Mouse (Mus musculus): ENCODE results near the gene Fmo4. TPM values are rescaled to one million over a fixed set of nuclear protein-coding genes. Genes with fewer than 3 reads are reported as not detected.

Fmo4 gene
- polyA plus RNA-seq, 1 experiment from 2014 or later, result 0.38 TPM

DNA sequence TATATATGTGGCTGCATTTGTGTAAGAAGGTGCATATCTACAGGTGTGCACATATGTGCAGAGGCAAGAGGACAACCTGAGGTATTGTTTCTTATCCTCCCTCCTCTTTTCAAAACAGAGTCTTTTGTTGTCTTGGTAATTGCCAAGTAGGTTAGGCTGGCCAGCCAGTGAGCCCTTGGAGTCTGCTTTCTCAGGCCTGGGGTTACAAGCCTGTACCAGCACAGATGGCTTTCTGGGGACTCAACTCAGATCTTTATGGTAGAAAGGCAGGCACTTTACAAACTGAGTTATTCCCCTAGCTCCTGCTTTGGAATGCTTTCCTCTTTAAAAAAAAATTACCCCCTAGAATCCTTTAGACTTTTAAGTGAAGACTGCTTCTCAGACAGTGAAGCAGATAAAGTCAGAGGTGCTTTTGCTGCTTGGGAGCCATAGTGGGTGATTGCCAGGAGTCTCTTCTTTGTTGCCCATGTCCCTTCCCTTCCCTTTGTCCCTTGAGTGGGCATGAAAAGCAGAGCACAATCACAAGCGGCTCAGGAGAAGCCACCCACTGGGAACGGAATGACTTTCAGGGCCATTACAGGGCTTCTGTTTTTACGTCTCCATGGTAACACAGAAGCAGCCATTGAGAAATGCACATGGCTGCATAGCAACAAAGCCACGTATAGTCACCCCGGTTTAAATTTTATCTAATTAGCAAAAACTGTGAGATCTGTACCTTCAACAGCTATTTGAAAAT is 18.2 kb upstream of the Fmo4 start:
- ATAC-seq (ENCODE audit: low FRiP score), result peak; percentile 96
- H3K9ac ChIP-seq, result peak overlapping the region; percentile 19; the same call in 1 of the 2 replicates
- H3K4me1 ChIP-seq (replicated peaks), result peaks cover 15% of the 10 kb centered on the region
- H3K4me3 ChIP-seq, result peak overlapping the region; percentile 25
- peak overlapping the region; percentile 46 for H3K4me2 ChIP-seq
- no peaks in the 10 kb centered on the region for H3K9me3 ChIP-seq
- no peaks in the 10 kb centered on the region for H3K27me3 ChIP-seq
- no peaks in the 10 kb centered on the region for H3K36me3 ChIP-seq
- WGBS, result 3% methylated on average over 5 of the region's 5 CpGs
- peak overlapping the region; percentile 78 for H3K27ac ChIP-seq

DNA sequence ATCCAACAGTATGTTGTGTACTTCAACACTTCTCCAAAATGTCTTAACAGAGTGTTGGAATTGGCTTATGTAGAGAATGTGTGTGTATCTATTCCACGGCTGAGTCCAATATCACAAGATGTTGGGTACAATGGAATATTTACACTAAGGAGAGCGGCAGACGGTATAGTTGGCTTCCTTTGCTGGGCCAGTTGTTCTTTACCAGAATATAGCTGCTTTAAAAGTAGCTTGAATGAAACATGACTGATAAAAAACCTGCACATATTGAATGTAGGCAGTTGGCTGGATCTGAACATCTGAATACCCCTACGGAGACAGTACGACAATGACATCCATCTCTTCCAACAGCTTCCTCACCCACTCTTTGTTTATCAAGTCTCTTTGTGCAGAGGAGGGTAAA is 5.5 kb upstream of the Fmo4 start:
- Histone ChIP-seq H3K9ac (no peak overlapping the region), H3K9me3 (no peaks in the 10 kb centered on the region), H3K27ac (no peak overlapping the region), H3K36me3 (no peaks in the 10 kb centered on the region), H3K4me2 (no peak overlapping the region), H3K4me3 (no peak overlapping the region), H3K27me3 (no peaks in the 10 kb centered on the region), H3K4me1 (replicated peaks) (no peaks in the 10 kb centered on the region)
- ATAC-seq (ENCODE audit: low FRiP score), result no peak
- 95% methylated on average over 5 of the region's 5 CpGs for WGBS

DNA sequence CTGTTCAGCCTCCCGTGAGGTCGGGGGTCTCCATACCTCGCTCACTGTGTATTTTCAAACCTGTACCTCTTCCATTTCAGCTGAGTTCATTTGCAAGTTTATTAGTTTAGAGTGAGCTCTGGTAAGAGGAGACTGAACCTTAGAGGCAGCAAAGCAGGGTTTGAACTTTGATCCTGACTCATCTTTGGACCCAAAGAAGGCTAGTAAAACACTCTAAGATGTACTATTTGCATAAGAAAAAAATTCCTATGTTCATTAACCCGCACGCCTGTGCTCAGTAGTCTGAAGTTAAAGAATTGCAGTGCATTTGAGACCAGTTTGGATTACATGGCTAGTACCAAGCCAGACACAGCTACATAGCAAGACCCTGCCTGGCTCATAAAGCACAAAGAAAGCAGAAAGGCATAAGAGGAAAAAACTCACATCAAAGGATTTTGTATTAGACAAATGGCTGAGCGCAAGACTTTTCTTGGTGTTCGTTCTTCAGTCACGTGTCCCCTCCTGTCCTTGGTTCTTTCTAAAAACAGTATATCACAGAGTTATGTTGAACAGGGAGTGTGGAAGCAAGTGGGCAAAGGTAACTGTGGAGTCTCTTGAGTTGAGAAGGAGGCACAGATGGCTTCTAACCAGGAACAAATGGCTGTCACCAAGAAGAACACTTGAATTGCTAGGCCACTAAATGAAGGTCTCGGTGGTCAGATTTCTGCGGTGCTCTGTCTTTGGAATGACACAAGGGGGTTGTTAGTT is 1.8 kb upstream of the Fmo4 start:
- no peak overlapping the region for H3K4me2 ChIP-seq
- H3K4me1 ChIP-seq (replicated peaks), result no peaks in the 10 kb centered on the region
- H3K9me3 ChIP-seq, result no peaks in the 10 kb centered on the region
- H3K27me3 ChIP-seq, result no peaks in the 10 kb centered on the region
- no peak overlapping the region for H3K4me3 ChIP-seq
- H3K9ac ChIP-seq, result no peak overlapping the region
- no peaks in the 10 kb centered on the region for H3K36me3 ChIP-seq
- ATAC-seq (ENCODE audit: low FRiP score), result no peak
- H3K27ac ChIP-seq, result no peak overlapping the region
- WGBS, result 78% methylated on average over 10 of the region's 10 CpGs

DNA sequence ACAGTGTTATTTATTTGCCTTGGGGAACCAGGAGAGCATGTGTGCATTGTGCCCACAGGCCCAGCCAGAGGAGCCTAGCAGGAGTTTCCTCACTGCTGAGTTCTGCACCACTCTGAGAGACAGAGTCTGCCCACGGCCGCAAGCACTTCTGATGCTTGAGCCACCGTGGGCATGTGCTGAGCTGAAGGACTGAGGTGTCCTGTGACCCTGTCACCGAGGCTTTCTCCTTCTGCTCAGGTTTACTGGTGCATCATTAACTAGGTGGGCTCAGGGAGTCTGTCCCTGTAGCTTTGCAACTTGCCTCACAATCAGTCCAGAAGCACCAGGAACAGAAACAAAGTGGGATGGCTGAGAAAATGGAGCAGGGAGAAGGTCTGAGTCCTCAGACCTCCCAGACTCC is 1.2 kb upstream of the Fmo4 start:
- Histone ChIP-seq H3K27me3 (no peaks in the 10 kb centered on the region), H3K9me3 (no peaks in the 10 kb centered on the region), H3K9ac (no peak overlapping the region), H3K4me1 (replicated peaks) (no peaks in the 10 kb centered on the region), H3K4me3 (no peak overlapping the region), H3K27ac (no peak overlapping the region), H3K36me3 (no peaks in the 10 kb centered on the region), H3K4me2 (no peak overlapping the region)
- ATAC-seq (ENCODE audit: low FRiP score), result no peak
- 76% methylated on average over 4 of the region's 4 CpGs for WGBS

- no peaks in the 10 kb centered on the region for H3K27me3 ChIP-seq
- no peak for ATAC-seq (ENCODE audit: low FRiP score)
These were observed 483 bp downstream of the Fmo4 start for GRCm38 (mm10) chr1:162813143-162813835.

GRCm38 (mm10) chr1:162808541-162808940 is 5.2 kb downstream of the Fmo4 start:
- no peaks in the 10 kb centered on the region for H3K9me3 ChIP-seq
- no peak overlapping the region for H3K4me3 ChIP-seq
- H3K27ac ChIP-seq, result no peak overlapping the region
- no peaks in the 10 kb centered on the region for H3K36me3 ChIP-seq
- H3K4me1 ChIP-seq (replicated peaks), result no peaks in the 10 kb centered on the region
- WGBS, result 80% methylated on average over 3 of the region's 3 CpGs
- no peak overlapping the region for H3K9ac ChIP-seq
- ATAC-seq (ENCODE audit: low FRiP score), result no peak
- H3K4me2 ChIP-seq, result no peak overlapping the region
- no peaks in the 10 kb centered on the region for H3K27me3 ChIP-seq

More at GRCm38 (mm10) chr1:162813143-162813835, 483 bp downstream of the Fmo4 start:
- Histone ChIP-seq H3K4me2 (no peak overlapping the region), H3K27ac (no peak overlapping the region), H3K36me3 (no peaks in the 10 kb centered on the region), H3K9ac (no peak overlapping the region), H3K9me3 (no peaks in the 10 kb centered on the region), H3K4me1 (replicated peaks) (no peaks in the 10 kb centered on the region), H3K4me3 (no peak overlapping the region)
- 92% methylated on average over 9 of the region's 9 CpGs for WGBS

- H3K27me3 ChIP-seq, result no peaks in the 10 kb centered on the region
- no peaks in the 10 kb centered on the region for H3K4me1 ChIP-seq (replicated peaks)
- no peak for ATAC-seq (ENCODE audit: low FRiP score)
- H3K36me3 ChIP-seq, result no peaks in the 10 kb centered on the region
- no peak overlapping the region for H3K4me2 ChIP-seq
- H3K9me3 ChIP-seq, result no peaks in the 10 kb centered on the region
- no peak overlapping the region for H3K4me3 ChIP-seq
- no peak overlapping the region for H3K9ac ChIP-seq
- no peak overlapping the region for H3K27ac ChIP-seq
- WGBS, result 89% methylated on average over 5 of the region's 5 CpGs
These were observed 6.3 kb downstream of the Fmo4 start for GRCm38 (mm10) chr1:162807441-162807840.

DNA sequence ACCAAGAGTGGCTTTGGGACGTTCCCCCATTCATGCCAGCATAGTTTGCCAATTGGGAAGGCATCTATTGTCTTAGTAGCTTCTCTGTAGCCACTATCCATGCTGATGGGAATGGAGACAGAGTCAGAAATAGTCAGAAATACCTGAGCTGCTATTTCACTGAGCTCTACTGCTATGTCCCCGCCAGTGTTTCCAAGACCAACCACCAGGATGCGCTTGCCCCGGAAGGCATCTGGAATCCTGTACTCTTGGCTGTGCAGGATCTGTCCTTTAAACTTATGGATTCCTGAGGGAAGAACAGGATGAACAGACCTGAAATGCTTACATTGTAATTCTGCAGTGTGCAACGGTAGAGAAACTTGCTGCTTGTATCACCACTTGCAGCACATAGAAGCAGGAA is 8.8 kb downstream of the Fmo4 start:
- Histone ChIP-seq H3K4me1 (replicated peaks) (no peaks in the 10 kb centered on the region), H3K4me3 (no peak overlapping the region), H3K9me3 (no peaks in the 10 kb centered on the region), H3K9ac (no peak overlapping the region), H3K27me3 (no peaks in the 10 kb centered on the region), H3K27ac (no peak overlapping the region), H3K4me2 (no peak overlapping the region), H3K36me3 (no peaks in the 10 kb centered on the region)
- 64% methylated on average over 5 of the region's 5 CpGs for WGBS
- no peak for ATAC-seq (ENCODE audit: low FRiP score)

- no peaks in the 10 kb centered on the region for H3K27me3 ChIP-seq
- H3K9ac ChIP-seq, result no peak overlapping the region
- ATAC-seq (ENCODE audit: low FRiP score), result no peak
- H3K36me3 ChIP-seq, result no peaks in the 10 kb centered on the region
- H3K4me3 ChIP-seq, result no peak overlapping the region
- 0 out of 2 replicates have a peak, but pooled peaks cover 4% of the 10 kb centered on the region for H3K4me1 ChIP-seq (replicated peaks)
- no peaks in the 10 kb centered on the region for H3K9me3 ChIP-seq
- H3K4me2 ChIP-seq, result no peak overlapping the region
- H3K27ac ChIP-seq, result no peak overlapping the region
These were observed 17.3 kb downstream of the Fmo4 start for GRCm38 (mm10) chr1:162796441-162796840.

DNA sequence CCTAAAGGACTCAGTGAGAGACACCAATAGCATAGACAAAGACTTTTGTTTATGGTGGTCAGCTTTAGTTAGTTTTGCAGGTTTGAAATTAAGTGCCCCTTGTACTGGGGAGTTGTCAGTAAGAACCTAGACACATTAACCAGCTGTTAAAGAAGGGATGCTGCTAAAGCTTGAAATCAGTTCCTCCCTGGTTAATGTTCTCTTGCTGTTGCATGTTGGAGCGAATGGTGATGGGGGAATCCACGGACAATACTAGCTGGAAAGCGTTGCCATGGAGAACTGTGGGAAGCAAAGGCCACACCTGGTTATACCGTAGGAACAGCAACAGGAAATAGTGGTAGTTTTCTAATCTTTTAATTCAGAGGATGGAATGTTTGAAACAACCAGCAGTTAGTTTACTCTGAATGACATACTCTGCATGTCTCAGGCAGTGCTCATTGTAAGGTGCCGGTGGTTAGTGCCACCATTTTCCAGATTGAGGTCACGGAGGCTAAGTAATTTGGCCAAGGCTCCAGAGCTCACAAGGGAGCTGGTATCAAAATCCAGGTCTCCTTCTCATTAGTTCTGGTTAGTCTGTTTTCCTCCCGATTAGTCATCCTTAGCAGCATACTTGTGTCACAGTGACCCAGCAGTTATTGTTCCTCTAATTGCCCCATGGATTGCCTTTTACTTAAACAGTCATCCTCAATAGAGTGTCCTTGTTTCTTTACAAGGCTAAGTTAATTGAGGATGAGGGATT is 21.3 kb downstream of the Fmo4 start:
- Histone ChIP-seq H3K27me3 (no peaks in the 10 kb centered on the region), H3K9me3 (no peaks in the 10 kb centered on the region), H3K4me2 (no peak overlapping the region), H3K4me1 (replicated peaks) (0 out of 2 replicates have a peak, but pooled peaks cover 4% of the 10 kb centered on the region), H3K4me3 (no peak overlapping the region), H3K27ac (no peak overlapping the region), H3K36me3 (no peaks in the 10 kb centered on the region), H3K9ac (no peak overlapping the region)
- no peak for ATAC-seq (ENCODE audit: low FRiP score)
- WGBS, result 56% methylated on average over 7 of the region's 7 CpGs

DNA sequence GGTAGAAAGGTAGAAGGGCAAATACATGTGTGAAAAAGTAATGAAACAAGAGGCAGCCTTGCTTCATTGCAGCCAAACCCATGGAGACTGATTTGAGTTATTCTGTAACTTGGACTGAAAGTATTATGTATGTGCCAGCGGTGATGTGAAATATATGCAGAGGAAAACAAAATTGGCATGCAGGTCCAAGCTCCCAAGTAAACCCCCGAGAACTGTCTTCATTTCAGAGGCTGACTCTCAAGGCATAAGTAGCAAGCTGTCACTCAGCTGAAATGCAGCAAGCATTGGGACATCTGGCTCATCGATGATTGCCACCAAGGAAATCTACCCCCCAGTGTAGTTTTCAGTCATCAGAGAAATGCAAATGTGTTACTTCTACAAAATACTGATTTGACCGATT is 28.6 kb downstream of the Fmo4 start:
- Histone ChIP-seq H3K27me3 (no peaks in the 10 kb centered on the region), H3K4me1 (replicated peaks) (no peaks in the 10 kb centered on the region), H3K27ac (no peak overlapping the region), H3K36me3 (no peaks in the 10 kb centered on the region), H3K9me3 (no peaks in the 10 kb centered on the region), H3K4me3 (no peak overlapping the region), H3K9ac (no peak overlapping the region), H3K4me2 (no peak overlapping the region)
- no peak for ATAC-seq (ENCODE audit: low FRiP score)
- WGBS, result 79% methylated on average over 4 of the region's 4 CpGs

GRCm38 (mm10) chr1:162783669-162784248 is 30.0 kb downstream of the Fmo4 start:
- H3K27me3 ChIP-seq, result no peaks in the 10 kb centered on the region
- no peak overlapping the region for H3K27ac ChIP-seq
- H3K9ac ChIP-seq, result no peak overlapping the region
- no peak overlapping the region for H3K4me3 ChIP-seq
- no peaks in the 10 kb centered on the region for H3K4me1 ChIP-seq (replicated peaks)
- 86% methylated on average over 7 of the region's 7 CpGs for WGBS
- H3K4me2 ChIP-seq, result no peak overlapping the region
- ATAC-seq (ENCODE audit: low FRiP score), result no peak
- H3K9me3 ChIP-seq, result no peaks in the 10 kb centered on the region
- H3K36me3 ChIP-seq, result no peaks in the 10 kb centered on the region

Data from hindbrain, embryonic 13.5 days (tissue).